Mouse (Mus musculus) MEL (cell line): ENCODE data around the gene Fancc. TPM values are rescaled to one million over a fixed set of nuclear protein-coding genes. Genes with fewer than 3 reads are reported as not detected.

Source experiments
- DNase-seq: peaks from one replicate; pipeline ENCODE4 v3.0.0; 2011; ENCODE audit warnings: low read depth, low spot score
- H3K27ac ChIP-seq: 2 replicates; pipeline ENCODE4 v1.5.1; 2012; ENCODE audit warnings: low read depth, mild to moderate bottlenecking, control low read depth, low read length, moderate library complexity; ENCODE audit not compliant: control insufficient read depth
- H3K27me3 ChIP-seq, 2 experiments: fragments of 150-350 bp in 1 of 2; sonication (generic) in 1 of 2; 2 replicates each; pipeline ENCODE4 v1.6.1; 2012; ENCODE audit warnings: low read length in 2 of 2, mild to moderate bottlenecking in 2 of 2, improper control_type of control experiment in 1 of 2, moderate library complexity in 1 of 2; ENCODE audit not compliant: insufficient read depth in 2 of 2, control insufficient read depth in 1 of 2
- H3K36me3 ChIP-seq, 2 experiments: 2 replicates each; pipeline ENCODE4 v1.6.1; 2012 to 2014; ENCODE audit warnings: low read length in 2 of 2, improper control_type of control experiment in 1 of 2, inconsistent platforms in 1 of 2, mild to moderate bottlenecking in 1 of 2; ENCODE audit not compliant: insufficient read depth in 2 of 2, control insufficient read depth in 1 of 2
- H3K4me1 ChIP-seq, 2 experiments: fragments of 150-350 bp in 1 of 2; sonication (generic) in 1 of 2; 2 replicates each; pipeline ENCODE4 v1.6.1; 2012; ENCODE audit warnings: low read length in 2 of 2, improper control_type of control experiment in 1 of 2, mild to moderate bottlenecking in 1 of 2; ENCODE audit not compliant: insufficient read depth in 2 of 2, control insufficient read depth in 1 of 2
- H3K4me3 ChIP-seq, 2 experiments: fragments of 150-350 bp in 1 of 2; sonication (generic) in 1 of 2; 2 replicates each; pipeline ENCODE4 v1.5.1; 2012; ENCODE audit warnings: low read depth in 2 of 2, low read length in 2 of 2, mild to moderate bottlenecking in 2 of 2, moderate library complexity in 2 of 2, control low read depth in 1 of 2, improper control_type of control experiment in 1 of 2; ENCODE audit not compliant: control insufficient read depth in 1 of 2, insufficient read depth in 1 of 2
- H3K79me2 ChIP-seq: 2 replicates; pipeline ENCODE4 v1.6.1; 2012; ENCODE audit warnings: mild to moderate bottlenecking, low read length, moderate library complexity; ENCODE audit not compliant: control insufficient read depth, poor library complexity, insufficient read depth
- H3K9ac ChIP-seq: 2 replicates; pipeline ENCODE4 v1.6.1; 2012; ENCODE audit warnings: low read depth, mild to moderate bottlenecking, control low read depth, low read length, moderate library complexity; ENCODE audit not compliant: control insufficient read depth, poor library complexity, severe bottlenecking
- H3K9me3 ChIP-seq: fragments of 150-350 bp; sonication (generic); replicated peaks from 2 replicates; pipeline ENCODE4 v1.6.1; 2012; ENCODE audit warnings: mild to moderate bottlenecking, low read length, improper control_type of control experiment, moderate library complexity; ENCODE audit not compliant: insufficient read depth
- CHD1 ChIP-seq: IDR thresholded peaks from 2 replicates; pipeline ENCODE4 v1.6.1; 2012; ENCODE audit warnings: low read depth, mild to moderate bottlenecking, inconsistent platforms, low read length, improper control_type of control experiment
- CHD2 ChIP-seq: IDR thresholded peaks from 2 replicates; pipeline ENCODE4 v1.6.1; 2011; ENCODE audit warnings: low read length, improper control_type of control experiment
- CTCF ChIP-seq, 3 experiments: IDR thresholded peaks in 2 of 3; conservative IDR thresholded peaks in 1 of 3; 2 replicates each; pipeline ENCODE4 v1.5.1; 2011 to 2012; ENCODE audit warnings: low read length in 3 of 3, low read depth in 2 of 3, mild to moderate bottlenecking in 2 of 3, improper control_type of control experiment in 1 of 3, inconsistent platforms in 1 of 3, mixed read lengths in 1 of 3, moderate library complexity in 1 of 3; ENCODE audit not compliant: control insufficient read depth in 1 of 3, insufficient read depth in 1 of 3, poor library complexity in 1 of 3, severe bottlenecking in 1 of 3
- E2F4 ChIP-seq: IDR thresholded peaks from 2 replicates; pipeline ENCODE4 v1.6.1; 2011; ENCODE audit warnings: low read depth, low read length, improper control_type of control experiment, borderline replicate concordance
- ELF1 ChIP-seq: IDR thresholded peaks from 2 replicates; pipeline ENCODE4 v1.6.1; 2014; ENCODE audit warnings: low read depth, mild to moderate bottlenecking, inconsistent platforms, low read length, improper control_type of control experiment, moderate library complexity
- GABPA ChIP-seq: IDR thresholded peaks from 2 replicates; pipeline ENCODE4 v1.6.1; 2012; ENCODE audit warnings: low read depth, mild to moderate bottlenecking, inconsistent platforms, low read length, improper control_type of control experiment, moderate library complexity
- GATA1 ChIP-seq: IDR thresholded peaks from 2 replicates; pipeline ENCODE4 v1.6.1; 2011; ENCODE audit warnings: low read depth, low read length, improper control_type of control experiment
- JUND ChIP-seq: IDR thresholded peaks from 2 replicates; pipeline ENCODE4 v1.6.1; 2011; ENCODE audit warnings: low read depth, mild to moderate bottlenecking, improper control_type of control experiment, low read length
- MAZ ChIP-seq: IDR thresholded peaks from 2 replicates; pipeline ENCODE4 v1.6.1; 2012; ENCODE audit warnings: low read depth, mild to moderate bottlenecking, inconsistent platforms, low read length, improper control_type of control experiment
- MEF2A ChIP-seq: IDR thresholded peaks from 2 replicates; pipeline ENCODE4 v1.6.1; 2014; ENCODE audit warnings: low read depth, mild to moderate bottlenecking, inconsistent platforms, low read length, improper control_type of control experiment; ENCODE audit not compliant: poor library complexity, insufficient replicate concordance, severe bottlenecking; ENCODE audit errors: extremely low read depth
- MXI1 ChIP-seq: IDR thresholded peaks from 2 replicates; pipeline ENCODE4 v1.6.1; 2011; ENCODE audit warnings: mild to moderate bottlenecking, low read depth, low read length, improper control_type of control experiment
- MYB ChIP-seq: IDR thresholded peaks from 2 replicates; pipeline ENCODE4 v1.6.1; 2011; ENCODE audit warnings: mild to moderate bottlenecking, low read depth, low read length, improper control_type of control experiment
- MYC ChIP-seq: IDR thresholded peaks from 2 replicates; pipeline ENCODE4 v1.6.1; 2011; ENCODE audit warnings: low read depth, mild to moderate bottlenecking, low read length, improper control_type of control experiment, moderate library complexity
- NELFE ChIP-seq: IDR thresholded peaks from 2 replicates; pipeline ENCODE4 v1.6.1; 2011; ENCODE audit warnings: low read depth, low read length, improper control_type of control experiment
- NRF1 ChIP-seq: IDR thresholded peaks from 2 replicates; pipeline ENCODE4 v1.6.1; 2014; ENCODE audit warnings: low read depth, mild to moderate bottlenecking, inconsistent platforms, low read length, improper control_type of control experiment, moderate library complexity; ENCODE audit not compliant: poor library complexity, insufficient read depth, severe bottlenecking
- POLR2A ChIP-seq, 2 experiments: IDR thresholded peaks; 2 replicates each; pipeline ENCODE4 v1.6.1; 2011 to 2012; ENCODE audit warnings: low read length in 2 of 2, mild to moderate bottlenecking in 2 of 2, control low read depth in 1 of 2, improper control_type of control experiment in 1 of 2, low read depth in 1 of 2, moderate library complexity in 1 of 2; ENCODE audit not compliant: control insufficient read depth in 1 of 2, insufficient read depth in 1 of 2, poor library complexity in 1 of 2
- POLR2AphosphoS2 ChIP-seq: IDR thresholded peaks from 2 replicates; pipeline ENCODE4 v1.6.1; 2011; ENCODE audit warnings: low read length, improper control_type of control experiment
- POLR2AphosphoS5 ChIP-seq: IDR thresholded peaks from 2 replicates; pipeline ENCODE4 v1.6.1; 2012; ENCODE audit warnings: low read depth, borderline replicate concordance, mild to moderate bottlenecking, inconsistent platforms, low read length, moderate library complexity, mixed read lengths
- RAD21 ChIP-seq: IDR thresholded peaks from 2 replicates; pipeline ENCODE4 v1.6.1; 2011; ENCODE audit warnings: mild to moderate bottlenecking, low read depth, low read length, improper control_type of control experiment
- RCOR1 ChIP-seq: IDR thresholded peaks from 2 replicates; pipeline ENCODE4 v1.6.1; 2012; ENCODE audit warnings: low read depth, mild to moderate bottlenecking, inconsistent platforms, low read length, improper control_type of control experiment
- SMC3 ChIP-seq: IDR thresholded peaks from 2 replicates; pipeline ENCODE4 v1.6.1; 2011; ENCODE audit warnings: low read depth, low read length, improper control_type of control experiment
- TBP ChIP-seq: IDR thresholded peaks from 2 replicates; pipeline ENCODE4 v1.8.0; 2011; ENCODE audit warnings: low read depth, low read length, improper control_type of control experiment
- TCF12 ChIP-seq: IDR thresholded peaks from 2 replicates; pipeline ENCODE4 v1.6.1; 2014; ENCODE audit warnings: low read depth, mild to moderate bottlenecking, inconsistent platforms, low read length, improper control_type of control experiment, moderate library complexity
- ZC3H11A ChIP-seq: IDR thresholded peaks from 2 replicates; pipeline ENCODE4 v1.6.1; 2012; ENCODE audit warnings: low read depth, mild to moderate bottlenecking, inconsistent platforms, low read length, improper control_type of control experiment
- ZKSCAN1 ChIP-seq: IDR thresholded peaks from 2 replicates; pipeline ENCODE4 v1.6.1; 2012; ENCODE audit warnings: low read depth, mild to moderate bottlenecking, inconsistent platforms, low read length, improper control_type of control experiment, moderate library complexity
- polyA plus RNA-seq, 2 experiments: library from polyadenylated mRNA; stranded (reverse) in 1 of 2; unstranded in 1 of 2; fragments of >175 nt in 1 of 2; fragments of >200 nt in 1 of 2; gene quantifications; 2 replicates each; pipeline versions ENCODE4 v1.2.1 to v1.2.4; 2012; ENCODE audit warnings: low replicate concordance in 2 of 2, low read depth in 1 of 2; ENCODE audit not compliant: insufficient read length in 2 of 2, insufficient read depth in 1 of 2, missing spikeins in 1 of 2
- total RNA-seq: library from RNA; depleted of rRNA; stranded (reverse); fragments of 300-350 nt; gene quantifications from 2 replicates; pipeline ENCODE4 v1.2.3, GENCODE M21; 2012

Gene Fancc
- total and polyA plus RNA-seq, 3 experiments, result 4.0 to 5.5 TPM; not detected in 1

DNA sequence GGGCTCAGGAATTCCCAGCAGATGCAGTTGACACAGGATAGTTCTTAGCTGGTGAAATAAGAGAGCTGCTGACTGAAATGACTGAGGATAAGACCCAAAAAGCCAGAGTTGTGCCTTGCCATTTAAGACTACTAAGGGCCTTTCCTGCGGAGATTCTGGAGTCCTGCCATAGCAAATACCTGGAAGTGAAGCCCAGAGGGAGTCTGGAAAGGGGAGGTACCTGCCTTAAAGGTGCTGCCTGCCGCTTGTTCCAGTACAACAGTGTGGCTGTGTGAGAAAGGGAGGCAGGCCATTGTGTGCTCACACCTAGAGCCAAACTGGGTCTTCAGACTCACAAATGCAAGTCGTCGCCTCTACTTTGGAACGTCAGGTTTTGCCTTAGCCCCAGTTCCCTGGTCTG is 226.9 kb downstream of the Fancc start:
- H3K36me3 ChIP-seq, result no peaks in the 10 kb centered on the region; a peak in 3 of 4 replicates
- H3K9me3 ChIP-seq, result no peaks in the 10 kb centered on the region

DNA sequence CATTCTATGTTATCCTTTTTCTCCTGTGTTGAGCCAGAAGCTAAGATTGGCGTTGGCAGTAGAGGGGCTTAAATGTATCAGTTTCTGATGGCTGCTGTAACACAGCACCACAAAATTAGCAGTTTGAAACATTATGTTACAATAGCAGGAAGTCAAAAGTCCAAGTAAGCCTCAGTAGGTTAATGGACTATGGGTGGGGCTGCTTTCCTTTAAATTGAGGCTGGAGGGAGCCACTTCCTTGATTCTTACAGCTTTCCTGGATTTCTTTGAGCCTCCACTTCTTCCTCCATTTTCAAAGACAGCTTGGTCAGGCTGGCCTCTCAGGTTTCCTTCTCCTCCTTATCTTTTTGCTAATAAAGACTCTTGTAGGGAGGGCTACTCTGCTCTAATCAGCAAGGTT is 228.3 kb downstream of the Fancc start:
- no peaks in the 10 kb centered on the region for H3K9me3 ChIP-seq
- no peaks in the 10 kb centered on the region; a peak in 2 of 4 replicates for H3K36me3 ChIP-seq
- H3K79me2 ChIP-seq, result no peaks in the 10 kb centered on the region
- no peaks in the 10 kb centered on the region for H3K27me3 ChIP-seq
- no peaks in the 10 kb centered on the region for H3K4me1 ChIP-seq
- no peak overlapping the region for H3K27ac ChIP-seq
- no peak for DNase-seq
- TF ChIP-seq ZKSCAN1 (no peak), POLR2AphosphoS5 (no peak), TBP (no peak), CHD1 (no peak), ELF1 (no peak), JUND (no peak), MXI1 (no peak), GATA1 (no peak)
- H3K4me3 ChIP-seq, result no peak overlapping the region
- H3K9ac ChIP-seq, result no peak overlapping the region

More for the DNA sequence above, 226.9 kb downstream of the Fancc start:
- H3K79me2 ChIP-seq, result no peaks in the 10 kb centered on the region
- DNase-seq, result no peak
- TF ChIP-seq CTCF (IDR thresholded peaks at IDR 0.05 in 2 of 3, conservative IDR thresholded peaks at IDR 0.05 in 1 of 3; ENCODE audit: control insufficient read depth in 1 of 3, insufficient read depth in 1 of 3, low read depth in 2 of 3, low read length in 3 of 3, poor library complexity in 1 of 3, severe bottlenecking in 1 of 3) (no peak), TCF12 (no peak), TBP (no peak), MAZ (no peak), POLR2AphosphoS2 (no peak), GABPA (no peak), POLR2A (IDR thresholded peaks at IDR 0.05; ENCODE audit: control insufficient read depth in 1 of 2, insufficient read depth in 1 of 2, low read depth in 1 of 2, low read length in 2 of 2, poor library complexity in 1 of 2) (no peak), NELFE (no peak), POLR2AphosphoS5 (no peak), MYC (no peak), E2F4 (no peak), ZC3H11A (no peak), RAD21 (no peak), SMC3 (no peak), MYB (no peak), RCOR1 (no peak), CHD2 (no peak), NRF1 (no peak), MEF2A (no peak)
- no peak overlapping the region for H3K9ac ChIP-seq
- no peaks in the 10 kb centered on the region for H3K27me3 ChIP-seq
- no peaks in the 10 kb centered on the region for H3K4me1 ChIP-seq
- H3K27ac ChIP-seq, result no peak overlapping the region
- no peak overlapping the region for H3K4me3 ChIP-seq
